Mouse (Mus musculus): ENCODE data around the gene Cox7a1. TPM values are rescaled to one million over a fixed set of nuclear protein-coding genes. Genes with fewer than 3 reads are reported as not detected.
"Not testable (repeated sequence)": the region's sequence is repeated elsewhere in the genome, so short reads cannot be mapped to it uniquely, and the experiment has no call there.

The Cox7a1 gene
- polyA plus RNA-seq, 2 experiments: 3.5 to 5.5 TPM

DNA sequence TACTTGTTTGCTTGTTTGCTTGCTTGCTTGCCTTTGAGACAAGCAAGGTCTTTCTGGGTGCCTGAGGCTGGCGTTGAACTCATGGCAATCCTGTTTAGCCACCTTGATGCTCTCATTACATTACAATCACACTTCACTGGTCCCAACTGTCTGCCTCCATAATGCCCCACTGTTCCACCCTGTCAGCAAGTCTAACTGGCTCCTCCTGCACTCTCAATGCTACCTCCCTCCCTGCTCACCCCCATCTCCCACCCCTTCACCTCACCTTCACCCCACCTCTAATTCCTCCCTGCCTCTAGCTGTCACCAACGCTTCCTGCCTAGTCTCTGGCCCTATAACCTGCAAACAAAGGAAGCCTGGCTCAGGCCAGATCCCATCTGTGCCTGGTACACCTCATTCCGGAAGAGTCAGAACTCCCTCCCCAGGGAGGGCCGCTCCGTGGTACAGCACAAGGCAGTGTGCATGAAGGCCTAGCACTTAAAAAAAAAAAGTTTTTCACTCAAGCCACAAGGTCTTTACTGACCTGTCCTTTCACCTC is 13.7 kb downstream of the Cox7a1 start:
- no peak overlapping the region for H3K4me3 ChIP-seq (ENCODE audit: insufficient read depth in 1 of 2, low read depth in 2 of 2, low read length in 2 of 2)
- no peaks in the 10 kb centered on the region for H3K36me3 ChIP-seq (replicated peaks; ENCODE audit: control insufficient read depth, insufficient read depth, low read depth)
- no peak for TF ChIP-seq CTCF (IDR thresholded peaks at IDR 0.05; ENCODE audit: low read depth)
- no peak for TF ChIP-seq EP300 (IDR thresholded peaks at IDR 0.05; ENCODE audit: low read depth)
- no peaks in the 10 kb centered on the region for H3K27me3 ChIP-seq (ENCODE audit: control insufficient read depth, insufficient read depth, low read length)
- no peak for DNase-seq (ENCODE audit: low read depth in 3 of 3, low spot score in 3 of 3)
- no peaks in the 10 kb centered on the region for H3K9me3 ChIP-seq (ENCODE audit: control insufficient read depth, low read length)
- WGBS (ENCODE audit: insufficient replicate concordance): 59% methylated on average over 5 of the region's 5 CpGs
- H3K4me2 ChIP-seq (ENCODE audit: low read depth): no peak overlapping the region
- peaks cover 9 to 15% of the 10 kb centered on the region in 2 experiments for H3K4me1 ChIP-seq (replicated peaks; ENCODE audit: control insufficient read depth in 2 of 2, insufficient read depth in 2 of 2, low read length in 1 of 2)
- no peak overlapping the region for H3K9ac ChIP-seq (replicated peaks)
- H3K27ac ChIP-seq: no peak overlapping the region
- no peak for ATAC-seq (ENCODE audit: insufficient read depth)

DNA sequence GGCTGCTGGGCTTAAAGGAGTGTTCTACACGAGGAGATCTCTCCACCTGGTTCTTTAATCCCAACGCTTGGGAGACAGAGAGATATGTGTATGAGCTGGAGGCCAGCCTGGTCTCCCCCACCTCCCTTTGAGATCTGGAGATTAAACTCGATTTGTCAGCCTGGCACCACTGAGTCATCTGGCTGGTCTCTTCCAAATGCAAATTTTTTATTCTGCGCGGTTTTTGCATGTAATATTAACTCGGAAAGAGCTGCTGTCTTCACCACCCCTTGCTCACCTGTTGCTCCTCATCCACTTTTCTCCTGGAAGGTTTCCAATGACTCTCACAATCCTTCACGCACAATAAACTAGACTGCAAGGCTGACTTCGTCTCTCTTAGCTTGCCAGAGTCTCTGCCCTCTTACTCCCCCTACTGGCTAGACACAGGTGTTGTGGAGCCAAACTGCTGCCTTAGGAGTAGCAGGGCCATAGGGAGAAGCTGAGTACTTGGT is 14.6 kb downstream of the Cox7a1 start, which contains the start of gene Capns1:
Gene Capns1, minus strand, starts transcription at position 331 of the 491 bp plus-strand sequence.
- Histone ChIP-seq H3K4me1 (replicated peaks; ENCODE audit: control insufficient read depth in 2 of 2, insufficient read depth in 2 of 2, low read length in 1 of 2) (peaks cover 4 to 13% of the 10 kb centered on the region in 2 experiments), H3K9me3 (ENCODE audit: control insufficient read depth, low read length) (no peaks in the 10 kb centered on the region), H3K36me3 (replicated peaks; ENCODE audit: control insufficient read depth, insufficient read depth, low read depth) (no peaks in the 10 kb centered on the region), H3K4me3 (ENCODE audit: insufficient read depth in 1 of 2, low read depth in 2 of 2, low read length in 2 of 2) (no peak within 1 kb of the TSS), H3K27ac (no peak within 1 kb of the TSS), H3K9ac (replicated peaks) (no peak within 1 kb of the TSS), H3K27me3 (ENCODE audit: control insufficient read depth, insufficient read depth, low read length) (no peaks in the 10 kb centered on the region), H3K4me2 (ENCODE audit: low read depth) (peak within 1 kb of the TSS; percentile 28; the same call in 1 of the 2 replicates)
- ATAC-seq (ENCODE audit: insufficient read depth) (no peak), DNase-seq (ENCODE audit: low read depth in 3 of 3, low spot score in 3 of 3) (peak; percentile 67 to 70 (median 67))
- no peak for TF ChIP-seq EP300 (IDR thresholded peaks at IDR 0.05; ENCODE audit: low read depth)
- TF ChIP-seq CTCF (IDR thresholded peaks at IDR 0.05; ENCODE audit: low read depth): peak; percentile 96
- WGBS (ENCODE audit: insufficient replicate concordance): 3% methylated on average over 8 of the region's 8 CpGs

DNA sequence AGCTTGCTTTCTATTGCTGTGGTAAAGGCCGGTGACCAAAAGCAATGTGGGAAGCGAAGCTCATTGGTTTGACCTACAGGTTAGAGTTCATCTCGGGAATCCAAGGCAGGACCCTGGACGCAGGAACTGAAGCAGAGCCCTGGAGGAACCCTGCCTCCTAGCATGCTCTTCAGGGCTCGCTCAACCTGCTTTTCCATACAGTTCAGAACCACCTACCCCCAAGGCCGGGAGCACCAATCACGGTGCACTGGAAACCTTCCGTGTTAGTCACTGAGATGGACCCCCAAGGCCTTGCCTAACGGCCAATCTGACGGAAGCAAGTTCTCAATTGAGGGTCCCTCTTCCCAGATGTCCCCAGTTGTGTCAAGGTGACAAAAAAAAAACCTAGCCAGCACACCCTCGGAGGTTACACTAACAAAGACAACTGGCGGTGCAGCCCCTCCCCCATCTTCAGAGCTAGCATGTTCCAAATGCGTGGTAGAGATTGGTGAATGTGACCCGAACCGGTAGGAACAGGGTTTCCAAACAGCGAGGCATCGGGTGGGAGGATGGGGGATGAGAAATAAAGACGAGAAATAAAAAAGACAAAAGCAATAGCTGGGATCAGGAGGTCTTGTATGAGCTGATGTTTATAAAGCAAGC is 15.7 kb downstream of the Cox7a1 start:
- ATAC-seq (ENCODE audit: insufficient read depth): no peak
- WGBS (ENCODE audit: insufficient replicate concordance): 70% methylated on average over 18 of the region's 18 CpGs
- no peak for TF ChIP-seq CTCF (IDR thresholded peaks at IDR 0.05; ENCODE audit: low read depth)
- no peak for TF ChIP-seq EP300 (IDR thresholded peaks at IDR 0.05; ENCODE audit: low read depth)

DNA sequence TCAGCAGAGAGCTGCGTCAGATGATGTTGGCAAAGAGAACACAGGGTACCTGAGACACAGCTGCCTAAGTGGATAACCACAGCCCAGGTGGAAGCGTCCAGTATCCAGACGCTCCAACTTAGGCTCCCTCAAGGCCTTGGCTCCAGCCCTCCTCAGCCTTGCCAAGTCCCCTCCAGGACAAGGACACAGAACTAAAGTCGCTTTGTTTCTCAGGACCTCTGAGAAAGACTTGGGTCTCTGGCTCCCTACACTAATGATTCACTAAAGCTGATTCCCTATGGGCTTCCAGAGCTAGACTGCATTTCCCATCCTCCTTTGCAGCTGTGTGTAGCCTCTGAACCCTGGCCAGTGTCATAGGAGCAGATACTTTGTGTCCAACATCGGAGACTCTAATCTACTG is 16.3 kb downstream of the Cox7a1 start:
- ATAC-seq (ENCODE audit: insufficient read depth): no peak

More for the DNA sequence above, 15.7 kb downstream of the Cox7a1 start:
- H3K9me3 ChIP-seq (ENCODE audit: control insufficient read depth, low read length): no peaks in the 10 kb centered on the region
- no peak overlapping the region for H3K4me3 ChIP-seq (ENCODE audit: insufficient read depth in 1 of 2, low read depth in 2 of 2, low read length in 2 of 2)
- peaks cover 3 to 15% of the 10 kb centered on the region in 2 experiments for H3K4me1 ChIP-seq (replicated peaks; ENCODE audit: control insufficient read depth in 2 of 2, insufficient read depth in 2 of 2, low read length in 1 of 2)
- DNase-seq (ENCODE audit: low read depth in 3 of 3, low spot score in 3 of 3): no peak
- H3K4me2 ChIP-seq (ENCODE audit: low read depth): no peak overlapping the region
- no peak overlapping the region for H3K9ac ChIP-seq (replicated peaks)
- no peak overlapping the region for H3K27ac ChIP-seq
- H3K27me3 ChIP-seq (ENCODE audit: control insufficient read depth, insufficient read depth, low read length): no peaks in the 10 kb centered on the region
- H3K36me3 ChIP-seq (replicated peaks; ENCODE audit: control insufficient read depth, insufficient read depth, low read depth): no peaks in the 10 kb centered on the region

DNA sequence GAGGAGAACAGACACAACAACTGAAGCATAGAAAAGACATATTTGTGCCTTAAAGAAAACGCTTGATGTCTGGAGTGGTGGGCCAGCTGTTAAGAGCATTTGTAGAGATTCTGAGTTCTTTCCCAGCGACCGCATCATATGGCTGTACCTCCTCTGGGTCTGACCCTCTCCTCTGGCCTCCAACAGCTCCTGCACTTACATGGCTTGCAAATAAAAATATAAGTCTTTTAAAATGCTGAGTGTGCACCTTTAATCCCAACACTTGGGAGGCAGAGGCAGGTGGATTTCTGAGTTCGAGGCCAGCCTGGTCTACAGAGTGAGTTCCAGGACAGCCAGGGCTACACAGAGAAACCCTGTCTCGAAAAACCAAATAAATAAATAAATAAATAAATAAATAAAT is 16.7 kb downstream of the Cox7a1 start:
- not testable (repeated sequence) for H3K36me3 ChIP-seq (replicated peaks; ENCODE audit: control insufficient read depth, insufficient read depth, low read depth); H3K4me2 ChIP-seq (ENCODE audit: low read depth); H3K9me3 ChIP-seq (ENCODE audit: control insufficient read depth, low read length); H3K27ac ChIP-seq; DNase-seq (ENCODE audit: low read depth in 3 of 3, low spot score in 3 of 3); H3K9ac ChIP-seq (replicated peaks); H3K27me3 ChIP-seq (ENCODE audit: control insufficient read depth, insufficient read depth, low read length); ATAC-seq (ENCODE audit: insufficient read depth); H3K4me3 ChIP-seq (ENCODE audit: insufficient read depth in 1 of 2, low read depth in 2 of 2, low read length in 2 of 2)
- WGBS (ENCODE audit: insufficient replicate concordance): 72% methylated on average over 5 of the region's 5 CpGs
- peaks cover 0 to 12% of the 10 kb centered on the region in 2 experiments; a peak in 2 of 4 replicates for H3K4me1 ChIP-seq (replicated peaks; ENCODE audit: control insufficient read depth in 2 of 2, insufficient read depth in 2 of 2, low read length in 1 of 2)

More for the DNA sequence above, 16.3 kb downstream of the Cox7a1 start:
- DNase-seq (ENCODE audit: low read depth in 3 of 3, low spot score in 3 of 3): no peak
- no peak overlapping the region for H3K4me2 ChIP-seq (ENCODE audit: low read depth)
- H3K9me3 ChIP-seq (ENCODE audit: control insufficient read depth, low read length): no peaks in the 10 kb centered on the region
- no peak overlapping the region for H3K4me3 ChIP-seq (ENCODE audit: insufficient read depth in 1 of 2, low read depth in 2 of 2, low read length in 2 of 2)
- H3K9ac ChIP-seq (replicated peaks): no peak overlapping the region
- peaks cover 2 to 16% of the 10 kb centered on the region in 2 experiments for H3K4me1 ChIP-seq (replicated peaks; ENCODE audit: control insufficient read depth in 2 of 2, insufficient read depth in 2 of 2, low read length in 1 of 2)
- TF ChIP-seq CTCF (IDR thresholded peaks at IDR 0.05; ENCODE audit: low read depth) (no peak), EP300 (IDR thresholded peaks at IDR 0.05; ENCODE audit: low read depth) (no peak)
- no peaks in the 10 kb centered on the region for H3K36me3 ChIP-seq (replicated peaks; ENCODE audit: control insufficient read depth, insufficient read depth, low read depth)
- no peaks in the 10 kb centered on the region for H3K27me3 ChIP-seq (ENCODE audit: control insufficient read depth, insufficient read depth, low read length)
- no peak overlapping the region for H3K27ac ChIP-seq
- 71% methylated on average over 5 of the region's 5 CpGs for WGBS (ENCODE audit: insufficient replicate concordance)
